Mouse (Mus musculus) forebrain, embryonic 11.5 days (tissue): ENCODE measurements around the gene Ppp1ca. TPM values are rescaled to one million over a fixed set of nuclear protein-coding genes. Genes with fewer than 3 reads are reported as not detected.

Source experiments
- ATAC-seq: fragments of 200-750 bp; cut with Nextera tagmentation; replicated peaks from 2 replicates; pipeline ENCODE4 v1.8.0; 2017; ENCODE audit warnings: moderate TSS enrichment; ENCODE audit not compliant: low FRiP score
- DNase-seq: peaks from one replicate; pipeline ENCODE4 v3.0.0-alpha.2; 2017; ENCODE audit warnings: low spot score
- H3K27ac ChIP-seq: fragments of 300-500 bp; sonication (generic); 2 replicates; pipeline ENCODE4 v1.5.1; 2014; ENCODE audit warnings: low read depth, low read length
- H3K27me3 ChIP-seq: fragments of 300-500 bp; sonication (generic); 2 replicates; pipeline ENCODE4 v1.6.1; 2014; ENCODE audit warnings: mild to moderate bottlenecking, low read length, mixed read lengths; ENCODE audit not compliant: control insufficient read depth, insufficient read depth
- H3K36me3 ChIP-seq: fragments of 300-500 bp; sonication (generic); 2 replicates; pipeline ENCODE4 v1.6.1; 2014; ENCODE audit warnings: mild to moderate bottlenecking, low read length, moderate library complexity, mixed read lengths; ENCODE audit not compliant: control insufficient read depth, insufficient read depth
- H3K4me1 ChIP-seq: fragments of 300-500 bp; sonication (generic); replicated peaks from 2 replicates; pipeline ENCODE4 v1.6.1; 2014; ENCODE audit warnings: low read length, mixed read lengths; ENCODE audit not compliant: control insufficient read depth, insufficient read depth
- H3K4me2 ChIP-seq: fragments of 300-500 bp; sonication (generic); 2 replicates; pipeline ENCODE4 v1.6.1; 2014; ENCODE audit warnings: low read depth, mild to moderate bottlenecking, low read length, moderate library complexity, mixed read lengths; ENCODE audit not compliant: severe bottlenecking
- H3K4me3 ChIP-seq: fragments of 300-500 bp; sonication (generic); 2 replicates; pipeline ENCODE4 v1.5.1; 2014; ENCODE audit warnings: low read depth, low read length
- H3K9ac ChIP-seq: fragments of 300-500 bp; sonication (generic); 2 replicates; pipeline ENCODE4 v1.6.1; 2014; ENCODE audit warnings: low read length
- H3K9me3 ChIP-seq: fragments of 300-500 bp; sonication (generic); 2 replicates; pipeline ENCODE4 v1.6.1; 2016; ENCODE audit warnings: low read length, mixed read lengths; ENCODE audit not compliant: control insufficient read depth
- WGBS: fragments of 180-500 bp; shearing (Covaris S2); extraction: QIAGEN DNeasy Blood & Tissue Kit; methylation state at CpG from one replicate; pipeline ENCODE4 v1.1.7; 2014; 5-methylcytosine and 5-hydroxymethylcytosine counted together
- polyA plus RNA-seq: library from polyadenylated mRNA; unstranded; fragments of >200 nt; fragmentation: Nextera tagmentation; extraction: Ambion mirVana; gene quantifications from 2 replicates; pipeline ENCODE4 v1.2.1, GENCODE M21; 2014

Ppp1ca gene
- polyA plus RNA-seq, 1 experiment from 2014 or later = 856 TPM

GRCm38 (mm10) chr19:4211891-4212588, 20.2 kb downstream of the Ppp1ca start:
- H3K4me2 ChIP-seq = no peak overlapping the region
- H3K4me3 ChIP-seq = no peak overlapping the region
- WGBS = 18% methylated on average over 4 of the region's 4 CpGs
- peak overlapping the region; percentile 7; the same call in 1 of the 2 replicates for H3K9ac ChIP-seq
- ATAC-seq (no peak), DNase-seq (no peak)
- no peaks in the 10 kb centered on the region for H3K9me3 ChIP-seq
- H3K27me3 ChIP-seq = peaks cover 31% of the 10 kb centered on the region
- peaks cover 23% of the 10 kb centered on the region for H3K4me1 ChIP-seq
- H3K27ac ChIP-seq = no peak overlapping the region
- no peaks in the 10 kb centered on the region for H3K36me3 ChIP-seq

GRCm38 (mm10) chr19:4213524-4213974, 21.7 kb downstream of the Ppp1ca start:
- no peak overlapping the region for H3K4me3 ChIP-seq
- peaks cover 25% of the 10 kb centered on the region for H3K4me1 ChIP-seq

GRCm38 (mm10) chr19:4214071-4214770, 22.4 kb downstream of the Ppp1ca start, which contains the start of the genes Clcf1 and AC109138.7:
Gene Clcf1, plus strand, starts transcription at chr19:4214238.
Gene AC109138.7, plus strand, starts transcription at chr19:4214357.
- peak; percentile 66 for ATAC-seq

More at GRCm38 (mm10) chr19:4213524-4213974, 21.7 kb downstream of the Ppp1ca start:
- 4% methylated on average over 9 of the region's 9 CpGs for WGBS
- Histone ChIP-seq H3K9me3 (no peaks in the 10 kb centered on the region), H3K27ac (no peak overlapping the region), H3K36me3 (no peaks in the 10 kb centered on the region), H3K4me2 (peak overlapping the region; percentile 99), H3K9ac (peak overlapping the region; percentile 77; the same call in 1 of the 2 replicates), H3K27me3 (peaks cover 32% of the 10 kb centered on the region)
- ATAC-seq = no peak
- DNase-seq = no peak

GRCm38 (mm10) chr19:4214771-4215450, 23.0 kb downstream of the Ppp1ca start:
- H3K27ac ChIP-seq = no peak overlapping the region

More at GRCm38 (mm10) chr19:4214071-4214770, 22.4 kb downstream of the Ppp1ca start, which contains the start of the genes Clcf1 and AC109138.7:
- Histone ChIP-seq H3K4me2 (peak within 1 kb of the TSS; percentile 99), H3K27me3 (peaks cover 32% of the 10 kb centered on the region), H3K4me3 (peak within 1 kb of the TSS; percentile 57), H3K9me3 (no peaks in the 10 kb centered on the region), H3K9ac (peak within 1 kb of the TSS; percentile 77), H3K27ac (no peak within 1 kb of the TSS), H3K36me3 (no peaks in the 10 kb centered on the region), H3K4me1 (peaks cover 25% of the 10 kb centered on the region)
- DNase-seq = peak; percentile 71
- 1% methylated on average over 46 of the region's 49 CpGs for WGBS

GRCm38 (mm10) chr19:4215451-4215840, 23.6 kb downstream of the Ppp1ca start:
- Histone ChIP-seq H3K27me3 (peaks cover 32% of the 10 kb centered on the region), H3K4me3 (peak overlapping the region; percentile 57), H3K4me2 (peak overlapping the region; percentile 99), H3K9ac (peak overlapping the region; percentile 77), H3K9me3 (no peaks in the 10 kb centered on the region), H3K27ac (no peak overlapping the region), H3K4me1 (peaks cover 25% of the 10 kb centered on the region), H3K36me3 (no peaks in the 10 kb centered on the region)
- no peak for DNase-seq
- no peak for ATAC-seq
- WGBS = 6% methylated on average over 9 of the region's 21 CpGs

More at GRCm38 (mm10) chr19:4214771-4215450, 23.0 kb downstream of the Ppp1ca start:
- no peaks in the 10 kb centered on the region for H3K9me3 ChIP-seq
- peak overlapping the region; percentile 77 for H3K9ac ChIP-seq
- WGBS = under 1% methylated on average over 57 of the region's 81 CpGs
- peaks cover 25% of the 10 kb centered on the region for H3K4me1 ChIP-seq
- H3K27me3 ChIP-seq = peaks cover 32% of the 10 kb centered on the region
- H3K36me3 ChIP-seq = no peaks in the 10 kb centered on the region
- peak overlapping the region; percentile 99 for H3K4me2 ChIP-seq
- ATAC-seq (peak; percentile 40), DNase-seq (peak; percentile 74)
- H3K4me3 ChIP-seq = peak overlapping the region; percentile 57

GRCm38 (mm10) chr19:4216041-4216685, 24.3 kb downstream of the Ppp1ca start:
- Histone ChIP-seq H3K4me2 (no peak overlapping the region), H3K36me3 (no peaks in the 10 kb centered on the region), H3K4me1 (peaks cover 25% of the 10 kb centered on the region), H3K9ac (no peak overlapping the region), H3K27me3 (peaks cover 32% of the 10 kb centered on the region), H3K4me3 (no peak overlapping the region), H3K9me3 (no peaks in the 10 kb centered on the region), H3K27ac (no peak overlapping the region)
- ATAC-seq (no peak), DNase-seq (peak; percentile 55)
- WGBS = 22% methylated on average over 14 of the region's 14 CpGs

- no peak overlapping the region for H3K4me3 ChIP-seq
- ATAC-seq = no peak
- H3K27me3 ChIP-seq = peaks cover 30% of the 10 kb centered on the region
- 8% methylated on average over 5 of the region's 5 CpGs for WGBS
- peaks cover 24% of the 10 kb centered on the region for H3K4me1 ChIP-seq
- no peaks in the 10 kb centered on the region for H3K36me3 ChIP-seq
- peak; percentile 54 for DNase-seq
- no peak overlapping the region for H3K4me2 ChIP-seq
- H3K9ac ChIP-seq = no peak overlapping the region
- H3K9me3 ChIP-seq = no peaks in the 10 kb centered on the region
- no peak overlapping the region for H3K27ac ChIP-seq
Observed at GRCm38 (mm10) chr19:4217140-4217539, 25.3 kb downstream of the Ppp1ca start.

- WGBS = 47% methylated on average over 3 of the region's 3 CpGs
- peaks cover 30% of the 10 kb centered on the region for H3K27me3 ChIP-seq
- ATAC-seq (no peak), DNase-seq (no peak)
- H3K27ac ChIP-seq = no peak overlapping the region
- H3K9ac ChIP-seq = no peak overlapping the region
- no peak overlapping the region for H3K4me2 ChIP-seq
- H3K4me3 ChIP-seq = no peak overlapping the region
- H3K4me1 ChIP-seq = peaks cover 20% of the 10 kb centered on the region
- no peaks in the 10 kb centered on the region for H3K36me3 ChIP-seq
- no peaks in the 10 kb centered on the region for H3K9me3 ChIP-seq
Observed at GRCm38 (mm10) chr19:4217855-4218254, 26.0 kb downstream of the Ppp1ca start.
